Mouse (Mus musculus): ENCODE data around the gene Zfp12. TPM values are rescaled to one million over a fixed set of nuclear protein-coding genes. Genes with fewer than 3 reads are reported as not detected.

The Zfp12 gene
- polyA plus RNA-seq, 1 experiment from 2014 or later, result 7.4 TPM

GRCm38 (mm10) chr5:143226790-143227189 lies 8.2 kb upstream of the Zfp12 start, which contains the start of gene Spdye4a:
Gene Spdye4a, minus strand, starts transcription at chr5:143226890.
- H3K4me1 ChIP-seq (ENCODE audit: control insufficient read depth, insufficient read depth, low read length), result no peaks in the 10 kb centered on the region
- H3K4me3 ChIP-seq (ENCODE audit: low read length), result no peak within 1 kb of the TSS
- no peak for ATAC-seq
- no peaks in the 10 kb centered on the region for H3K9me3 ChIP-seq (ENCODE audit: control insufficient read depth, low read length)
- H3K4me2 ChIP-seq (ENCODE audit: low read depth, low read length), result no peak within 1 kb of the TSS
- no peak within 1 kb of the TSS for H3K27ac ChIP-seq (ENCODE audit: low read length)
- H3K27me3 ChIP-seq (replicated peaks; ENCODE audit: control insufficient read depth, insufficient read depth, low read length), result no peaks in the 10 kb centered on the region
- 89% methylated on average over 3 of the region's 3 CpGs for WGBS
- no peaks in the 10 kb centered on the region for H3K36me3 ChIP-seq (ENCODE audit: control insufficient read depth, insufficient read depth, low read length)
- no peak within 1 kb of the TSS for H3K9ac ChIP-seq (ENCODE audit: low read depth, low read length)

- Histone ChIP-seq H3K36me3 (ENCODE audit: control insufficient read depth, insufficient read depth, low read length) (peaks cover 5% of the 10 kb centered on the region), H3K9ac (ENCODE audit: low read depth, low read length) (peak overlapping the region; percentile 96), H3K27me3 (replicated peaks; ENCODE audit: control insufficient read depth, insufficient read depth, low read length) (no peaks in the 10 kb centered on the region), H3K27ac (ENCODE audit: low read length) (no peak overlapping the region), H3K4me1 (ENCODE audit: control insufficient read depth, insufficient read depth, low read length) (0 out of 2 replicates have a peak, but pooled peaks cover 6% of the 10 kb centered on the region), H3K4me2 (ENCODE audit: low read depth, low read length) (peak overlapping the region; percentile 83), H3K4me3 (ENCODE audit: low read length) (peak overlapping the region; percentile 93), H3K9me3 (ENCODE audit: control insufficient read depth, low read length) (no peaks in the 10 kb centered on the region)
- no peak for ATAC-seq
- WGBS, result 37% methylated on average over 9 of the region's 9 CpGs
Observed at GRCm38 (mm10) chr5:143236036-143236435, 1.1 kb downstream of the Zfp12 start.

- no peak overlapping the region for H3K9ac ChIP-seq (ENCODE audit: low read depth, low read length)
- no peaks in the 10 kb centered on the region for H3K27me3 ChIP-seq (replicated peaks; ENCODE audit: control insufficient read depth, insufficient read depth, low read length)
- no peaks in the 10 kb centered on the region for H3K4me1 ChIP-seq (ENCODE audit: control insufficient read depth, insufficient read depth, low read length)
- H3K9me3 ChIP-seq (ENCODE audit: control insufficient read depth, low read length), result no peaks in the 10 kb centered on the region
- no peak overlapping the region for H3K27ac ChIP-seq (ENCODE audit: low read length)
- no peak overlapping the region for H3K4me2 ChIP-seq (ENCODE audit: low read depth, low read length)
- no peak for ATAC-seq
- H3K4me3 ChIP-seq (ENCODE audit: low read length), result no peak overlapping the region
- WGBS, result 96% methylated on average over 26 of the region's 26 CpGs
- peaks cover 48% of the 10 kb centered on the region for H3K36me3 ChIP-seq (ENCODE audit: control insufficient read depth, insufficient read depth, low read length)
Observed at GRCm38 (mm10) chr5:143244926-143245325, 10.0 kb downstream of the Zfp12 start.

GRCm38 (mm10) chr5:143252039-143252438 lies 17.1 kb downstream of the Zfp12 start:
- H3K9me3 ChIP-seq (ENCODE audit: control insufficient read depth, low read length), result peaks cover 4% of the 10 kb centered on the region
- no peak overlapping the region for H3K4me3 ChIP-seq (ENCODE audit: low read length)
- no peak for ATAC-seq
- H3K27ac ChIP-seq (ENCODE audit: low read length), result no peak overlapping the region
- peaks cover 14% of the 10 kb centered on the region for H3K4me1 ChIP-seq (ENCODE audit: control insufficient read depth, insufficient read depth, low read length)
- peaks cover 14% of the 10 kb centered on the region for H3K36me3 ChIP-seq (ENCODE audit: control insufficient read depth, insufficient read depth, low read length)
- H3K9ac ChIP-seq (ENCODE audit: low read depth, low read length), result no peak overlapping the region
- WGBS, result 68% methylated on average over 6 of the region's 6 CpGs
- H3K27me3 ChIP-seq (replicated peaks; ENCODE audit: control insufficient read depth, insufficient read depth, low read length), result peaks cover 50% of the 10 kb centered on the region
- H3K4me2 ChIP-seq (ENCODE audit: low read depth, low read length), result no peak overlapping the region

GRCm38 (mm10) chr5:143252791-143253185 lies 17.8 kb downstream of the Zfp12 start:
- H3K36me3 ChIP-seq (ENCODE audit: control insufficient read depth, insufficient read depth, low read length), result peaks cover 11% of the 10 kb centered on the region
- no peak overlapping the region for H3K9ac ChIP-seq (ENCODE audit: low read depth, low read length)
- H3K27me3 ChIP-seq (replicated peaks; ENCODE audit: control insufficient read depth, insufficient read depth, low read length), result peaks cover 50% of the 10 kb centered on the region
- peaks cover 14% of the 10 kb centered on the region for H3K4me1 ChIP-seq (ENCODE audit: control insufficient read depth, insufficient read depth, low read length)
- H3K27ac ChIP-seq (ENCODE audit: low read length), result no peak overlapping the region
- peaks cover 4% of the 10 kb centered on the region for H3K9me3 ChIP-seq (ENCODE audit: control insufficient read depth, low read length)
- 51% methylated on average over 18 of the region's 18 CpGs for WGBS
- H3K4me3 ChIP-seq (ENCODE audit: low read length), result no peak overlapping the region
- H3K4me2 ChIP-seq (ENCODE audit: low read depth, low read length), result no peak overlapping the region
- no peak for ATAC-seq

GRCm38 (mm10) chr5:143253186-143253880 lies 18.4 kb downstream of the Zfp12 start:
- WGBS, result 4% methylated on average over 90 of the region's 103 CpGs
- peak overlapping the region; percentile 19; the same call in 1 of the 2 replicates for H3K9ac ChIP-seq (ENCODE audit: low read depth, low read length)

GRCm38 (mm10) chr5:143253881-143254486 lies 19.0 kb downstream of the Zfp12 start:
- H3K9ac ChIP-seq (ENCODE audit: low read depth, low read length), result no peak overlapping the region
- peaks cover 50% of the 10 kb centered on the region for H3K27me3 ChIP-seq (replicated peaks; ENCODE audit: control insufficient read depth, insufficient read depth, low read length)

More at GRCm38 (mm10) chr5:143253186-143253880, 18.4 kb downstream of the Zfp12 start:
- H3K4me2 ChIP-seq (ENCODE audit: low read depth, low read length), result peak overlapping the region; percentile 65
- H3K36me3 ChIP-seq (ENCODE audit: control insufficient read depth, insufficient read depth, low read length), result peaks cover 11% of the 10 kb centered on the region
- peaks cover 4% of the 10 kb centered on the region for H3K9me3 ChIP-seq (ENCODE audit: control insufficient read depth, low read length)
- H3K4me3 ChIP-seq (ENCODE audit: low read length), result peak overlapping the region; percentile 40
- peak; percentile 35; the same call in 1 of the 2 replicates for ATAC-seq
- H3K4me1 ChIP-seq (ENCODE audit: control insufficient read depth, insufficient read depth, low read length), result peaks cover 14% of the 10 kb centered on the region
- H3K27me3 ChIP-seq (replicated peaks; ENCODE audit: control insufficient read depth, insufficient read depth, low read length), result peaks cover 50% of the 10 kb centered on the region
- H3K27ac ChIP-seq (ENCODE audit: low read length), result no peak overlapping the region

GRCm38 (mm10) chr5:143254487-143255130 lies 19.6 kb downstream of the Zfp12 start:
- peaks cover 50% of the 10 kb centered on the region for H3K27me3 ChIP-seq (replicated peaks; ENCODE audit: control insufficient read depth, insufficient read depth, low read length)
- no peak for ATAC-seq
- H3K9me3 ChIP-seq (ENCODE audit: control insufficient read depth, low read length), result peaks cover 4% of the 10 kb centered on the region
- H3K4me3 ChIP-seq (ENCODE audit: low read length), result no peak overlapping the region
- no peak overlapping the region for H3K27ac ChIP-seq (ENCODE audit: low read length)
- H3K4me1 ChIP-seq (ENCODE audit: control insufficient read depth, insufficient read depth, low read length), result peaks cover 14% of the 10 kb centered on the region
- WGBS, result 48% methylated on average over 66 of the region's 66 CpGs
- no peak overlapping the region for H3K9ac ChIP-seq (ENCODE audit: low read depth, low read length)
- 0 out of 2 replicates have a peak overlapping the region, but pooled peaks have one; percentile 65 for H3K4me2 ChIP-seq (ENCODE audit: low read depth, low read length)
- peaks cover 11% of the 10 kb centered on the region for H3K36me3 ChIP-seq (ENCODE audit: control insufficient read depth, insufficient read depth, low read length)

More at GRCm38 (mm10) chr5:143253881-143254486, 19.0 kb downstream of the Zfp12 start:
- peaks cover 14% of the 10 kb centered on the region for H3K4me1 ChIP-seq (ENCODE audit: control insufficient read depth, insufficient read depth, low read length)
- H3K36me3 ChIP-seq (ENCODE audit: control insufficient read depth, insufficient read depth, low read length), result peaks cover 11% of the 10 kb centered on the region
- peaks cover 4% of the 10 kb centered on the region for H3K9me3 ChIP-seq (ENCODE audit: control insufficient read depth, low read length)
- peak overlapping the region; percentile 65 for H3K4me2 ChIP-seq (ENCODE audit: low read depth, low read length)
- ATAC-seq, result peak; percentile 19; the same call in 1 of the 2 replicates
- 11% methylated on average over 81 of the region's 81 CpGs for WGBS
- H3K27ac ChIP-seq (ENCODE audit: low read length), result no peak overlapping the region
- H3K4me3 ChIP-seq (ENCODE audit: low read length), result peak overlapping the region; percentile 40

GRCm38 (mm10) chr5:143255131-143255519 lies 20.2 kb downstream of the Zfp12 start:
- H3K36me3 ChIP-seq (ENCODE audit: control insufficient read depth, insufficient read depth, low read length), result peaks cover 11% of the 10 kb centered on the region
- H3K4me2 ChIP-seq (ENCODE audit: low read depth, low read length), result no peak overlapping the region
- ATAC-seq, result no peak
- 51% methylated on average over 24 of the region's 24 CpGs for WGBS
- H3K9ac ChIP-seq (ENCODE audit: low read depth, low read length), result no peak overlapping the region
- peaks cover 14% of the 10 kb centered on the region for H3K4me1 ChIP-seq (ENCODE audit: control insufficient read depth, insufficient read depth, low read length)
- H3K27me3 ChIP-seq (replicated peaks; ENCODE audit: control insufficient read depth, insufficient read depth, low read length), result peaks cover 50% of the 10 kb centered on the region
- H3K27ac ChIP-seq (ENCODE audit: low read length), result no peak overlapping the region
- H3K4me3 ChIP-seq (ENCODE audit: low read length), result no peak overlapping the region
- peaks cover 4% of the 10 kb centered on the region for H3K9me3 ChIP-seq (ENCODE audit: control insufficient read depth, low read length)
